Mouse (Mus musculus): ENCODE results near the gene Gm10260. TPM values are rescaled to one million over a fixed set of nuclear protein-coding genes. Genes with fewer than 3 reads are reported as not detected.

Gene Gm10260
- 2.1 and 2.6 TPM in 2 replicates for polyA plus RNA-seq (2016; fragmentation: Nextera tagmentation; extraction: Ambion mirVana)

DNA sequence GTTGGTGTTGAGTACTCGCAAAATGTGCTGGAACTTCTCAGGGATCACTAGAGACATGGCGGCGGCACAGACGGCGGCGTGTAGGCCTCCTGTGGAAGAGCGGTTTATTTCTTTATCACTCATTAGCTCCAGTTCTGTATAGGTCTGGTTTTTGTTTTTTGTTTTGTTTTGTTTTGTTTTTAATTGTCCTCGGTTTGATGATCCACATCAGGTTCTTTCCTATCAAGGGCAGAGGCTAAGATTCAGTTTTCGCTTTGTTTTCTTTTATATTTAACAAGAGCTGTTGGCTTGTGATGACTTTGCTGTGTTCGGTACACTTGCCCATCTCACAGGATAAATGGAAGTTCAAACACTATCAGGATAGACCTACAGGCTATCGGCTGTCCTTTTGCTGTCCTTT, at the start of gene Gm10260:
TSS of gene Gm10260 (minus strand) at position 101 of the 400 bp plus-strand sequence.
- 95% methylated on average over 11 of the region's 11 CpGs for WGBS
- no peak within 1 kb of the TSS for H3K4me2 ChIP-seq (replicated peaks)
- H3K4me3 ChIP-seq = no peak within 1 kb of the TSS
- H3K27me3 ChIP-seq = no peaks in the 10 kb centered on the region
- H3K27ac ChIP-seq (replicated peaks) = no peak within 1 kb of the TSS
- peaks cover 22% of the 10 kb centered on the region for H3K4me1 ChIP-seq
- H3K9ac ChIP-seq (replicated peaks) = no peak within 1 kb of the TSS
- no peak for ATAC-seq (ENCODE audit: low FRiP score, low read depth)
- H3K36me3 ChIP-seq = no peaks in the 10 kb centered on the region
- H3K9me3 ChIP-seq = no peaks in the 10 kb centered on the region

DNA sequence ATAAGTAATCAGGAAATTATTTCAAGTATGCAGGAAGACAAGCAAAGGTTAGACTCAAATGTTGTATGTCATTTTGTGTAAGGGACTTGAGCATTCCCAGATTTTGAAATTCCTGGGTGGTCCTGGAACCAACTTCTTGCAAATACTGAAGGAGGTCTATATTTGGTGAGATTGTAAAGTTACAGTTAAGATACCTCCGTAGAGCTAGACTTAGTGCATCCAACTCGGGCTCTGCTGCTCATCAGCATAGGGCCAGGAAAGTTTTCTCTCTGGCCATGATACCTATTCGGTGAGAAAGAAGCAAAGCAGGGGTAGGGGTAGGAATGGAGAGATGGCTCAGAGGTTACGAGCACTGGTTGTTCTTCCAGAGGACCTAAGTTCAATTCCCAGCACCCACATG, 49.4 kb upstream of the Gm10260 start:
- Histone ChIP-seq H3K36me3 (no peaks in the 10 kb centered on the region), H3K27ac (replicated peaks) (no peak overlapping the region), H3K4me1 (no peaks in the 10 kb centered on the region), H3K4me3 (no peak overlapping the region), H3K9ac (replicated peaks) (no peak overlapping the region), H3K9me3 (no peaks in the 10 kb centered on the region), H3K4me2 (replicated peaks) (no peak overlapping the region), H3K27me3 (no peaks in the 10 kb centered on the region)
- ATAC-seq (ENCODE audit: low FRiP score, low read depth) = no peak
- whole genome bisulfite sequencing = 93% methylated on average over 4 of the region's 4 CpGs

DNA sequence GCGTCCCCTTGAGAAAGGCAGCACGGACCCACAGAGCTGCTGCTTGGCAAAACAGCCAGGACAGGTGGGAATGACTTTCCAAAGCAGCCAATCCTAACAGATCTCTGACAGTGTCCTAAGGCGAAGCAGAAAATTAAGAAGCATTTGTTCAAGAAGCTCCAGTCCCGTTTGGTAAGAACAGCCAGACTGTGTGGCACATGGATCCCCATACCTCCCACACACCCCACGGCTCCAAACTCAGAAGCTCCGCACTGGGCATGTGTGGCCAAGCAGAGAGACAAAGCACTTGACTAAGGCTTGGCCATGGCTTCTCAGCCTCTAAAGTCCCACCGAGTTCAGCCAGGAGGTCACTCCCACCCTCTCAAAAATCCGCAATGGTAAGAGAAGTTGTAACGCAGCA, 45.5 kb upstream of the Gm10260 start:
- H3K4me1 ChIP-seq = peaks cover 2% of the 10 kb centered on the region; the same call in 1 of the 2 replicates
- ATAC-seq (ENCODE audit: low FRiP score, low read depth) = no peak
- H3K9ac ChIP-seq (replicated peaks) = no peak overlapping the region
- no peaks in the 10 kb centered on the region for H3K27me3 ChIP-seq
- no peak overlapping the region for H3K27ac ChIP-seq (replicated peaks)
- no peak overlapping the region for H3K4me2 ChIP-seq (replicated peaks)
- WGBS = 86% methylated on average over 9 of the region's 9 CpGs
- no peaks in the 10 kb centered on the region for H3K36me3 ChIP-seq
- no peak overlapping the region for H3K4me3 ChIP-seq
- no peaks in the 10 kb centered on the region for H3K9me3 ChIP-seq

GRCm38 (mm10) chr13:97802386-97802785, 42.0 kb upstream of the Gm10260 start:
- H3K4me2 ChIP-seq (replicated peaks) = no peak overlapping the region
- H3K9me3 ChIP-seq = no peaks in the 10 kb centered on the region
- WGBS = 41% methylated on average over 4 of the region's 4 CpGs
- no peak overlapping the region for H3K4me3 ChIP-seq
- H3K4me1 ChIP-seq = peaks cover 28% of the 10 kb centered on the region
- ATAC-seq (ENCODE audit: low FRiP score, low read depth) = no peak
- no peaks in the 10 kb centered on the region for H3K36me3 ChIP-seq
- no peaks in the 10 kb centered on the region for H3K27me3 ChIP-seq
- no peak overlapping the region for H3K9ac ChIP-seq (replicated peaks)
- H3K27ac ChIP-seq (replicated peaks) = no peak overlapping the region

DNA sequence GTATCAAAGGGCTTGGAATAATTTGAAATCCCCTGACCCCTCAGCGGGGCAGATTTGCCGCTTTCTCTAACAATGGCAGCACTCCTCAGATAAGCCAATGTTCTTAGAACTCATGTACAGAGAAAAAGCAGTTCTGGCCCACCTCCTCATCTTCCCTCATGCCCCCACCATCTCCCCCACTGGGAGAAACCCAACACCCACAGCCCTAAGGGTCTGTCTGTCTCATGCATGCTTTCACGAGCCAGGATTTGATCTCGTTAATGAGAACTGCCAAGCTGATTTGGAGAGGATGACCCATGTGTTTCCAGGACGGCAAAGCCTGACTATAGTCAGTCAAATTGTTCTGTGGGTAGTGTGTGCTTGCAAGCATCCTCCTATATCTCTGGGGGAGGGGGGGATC, 37.0 kb upstream of the Gm10260 start:
- H3K36me3 ChIP-seq = no peaks in the 10 kb centered on the region
- H3K27me3 ChIP-seq = no peaks in the 10 kb centered on the region
- no peak overlapping the region for H3K4me3 ChIP-seq
- peak overlapping the region; percentile 72 for H3K27ac ChIP-seq (replicated peaks)
- peak; percentile 79 for ATAC-seq (ENCODE audit: low FRiP score, low read depth)
- H3K9me3 ChIP-seq = no peaks in the 10 kb centered on the region
- peaks cover 43% of the 10 kb centered on the region for H3K4me1 ChIP-seq
- 2% methylated on average over 5 of the region's 5 CpGs for WGBS
- no peak overlapping the region for H3K4me2 ChIP-seq (replicated peaks)
- no peak overlapping the region for H3K9ac ChIP-seq (replicated peaks)

DNA sequence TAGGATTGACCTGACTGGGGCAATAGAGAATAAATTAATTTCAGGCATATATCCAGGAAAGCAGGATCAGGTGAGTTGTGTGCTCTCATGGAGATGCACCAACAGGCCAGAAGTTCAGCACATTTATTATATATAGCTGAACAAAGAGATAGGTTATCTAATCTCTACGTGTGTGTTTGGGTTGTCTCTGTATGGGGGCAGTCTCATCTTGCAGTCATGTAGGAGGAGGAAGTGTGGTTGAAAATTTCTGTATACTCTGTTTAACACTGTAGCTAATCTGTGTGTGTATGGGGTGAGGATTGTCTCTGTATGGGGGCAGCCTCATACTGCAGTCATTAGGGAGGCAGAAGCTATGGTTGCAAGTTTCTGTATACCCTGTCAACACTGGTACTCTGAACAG, 34.3 kb upstream of the Gm10260 start:
- ATAC-seq (ENCODE audit: low FRiP score, low read depth) = no peak
- no peak overlapping the region for H3K4me2 ChIP-seq (replicated peaks)
- H3K9me3 ChIP-seq = no peaks in the 10 kb centered on the region
- no peaks in the 10 kb centered on the region for H3K36me3 ChIP-seq
- no peak overlapping the region for H3K27ac ChIP-seq (replicated peaks)
- H3K4me3 ChIP-seq = no peak overlapping the region
- H3K9ac ChIP-seq (replicated peaks) = no peak overlapping the region
- peaks cover 37% of the 10 kb centered on the region for H3K4me1 ChIP-seq
- no peaks in the 10 kb centered on the region for H3K27me3 ChIP-seq
- WGBS = 76% methylated on average over 1 of the region's 1 CpGs

GRCm38 (mm10) chr13:97793932-97794331, 33.5 kb upstream of the Gm10260 start:
- 59% methylated on average over 1 of the region's 1 CpGs for WGBS
- no peak overlapping the region for H3K4me3 ChIP-seq

GRCm38 (mm10) chr13:97791664-97792063, 31.2 kb upstream of the Gm10260 start:
- no peak overlapping the region for H3K9ac ChIP-seq (replicated peaks)
- no peak overlapping the region for H3K4me2 ChIP-seq (replicated peaks)
- 73% methylated on average over 6 of the region's 6 CpGs for WGBS
- no peak overlapping the region for H3K4me3 ChIP-seq
- peaks cover 13% of the 10 kb centered on the region for H3K4me1 ChIP-seq
- ATAC-seq (ENCODE audit: low FRiP score, low read depth) = no peak
- no peak overlapping the region for H3K27ac ChIP-seq (replicated peaks)
- H3K27me3 ChIP-seq = no peaks in the 10 kb centered on the region
- H3K9me3 ChIP-seq = no peaks in the 10 kb centered on the region
- no peaks in the 10 kb centered on the region for H3K36me3 ChIP-seq

More at GRCm38 (mm10) chr13:97793932-97794331, 33.5 kb upstream of the Gm10260 start:
- H3K9ac ChIP-seq (replicated peaks) = no peak overlapping the region
- H3K27ac ChIP-seq (replicated peaks) = no peak overlapping the region
- ATAC-seq (ENCODE audit: low FRiP score, low read depth) = no peak
- no peaks in the 10 kb centered on the region for H3K27me3 ChIP-seq
- H3K9me3 ChIP-seq = no peaks in the 10 kb centered on the region
- peaks cover 35% of the 10 kb centered on the region for H3K4me1 ChIP-seq
- H3K36me3 ChIP-seq = no peaks in the 10 kb centered on the region
- H3K4me2 ChIP-seq (replicated peaks) = no peak overlapping the region

- Histone ChIP-seq H3K9ac (replicated peaks) (no peak overlapping the region), H3K4me2 (replicated peaks) (no peak overlapping the region), H3K4me1 (peaks cover 13% of the 10 kb centered on the region), H3K9me3 (no peaks in the 10 kb centered on the region), H3K27ac (replicated peaks) (no peak overlapping the region), H3K27me3 (no peaks in the 10 kb centered on the region), H3K4me3 (no peak overlapping the region), H3K36me3 (no peaks in the 10 kb centered on the region)
- WGBS = 83% methylated on average over 12 of the region's 12 CpGs
- no peak for ATAC-seq (ENCODE audit: low FRiP score, low read depth)
These were observed 29.5 kb upstream of the Gm10260 start for GRCm38 (mm10) chr13:97789782-97790450.

DNA sequence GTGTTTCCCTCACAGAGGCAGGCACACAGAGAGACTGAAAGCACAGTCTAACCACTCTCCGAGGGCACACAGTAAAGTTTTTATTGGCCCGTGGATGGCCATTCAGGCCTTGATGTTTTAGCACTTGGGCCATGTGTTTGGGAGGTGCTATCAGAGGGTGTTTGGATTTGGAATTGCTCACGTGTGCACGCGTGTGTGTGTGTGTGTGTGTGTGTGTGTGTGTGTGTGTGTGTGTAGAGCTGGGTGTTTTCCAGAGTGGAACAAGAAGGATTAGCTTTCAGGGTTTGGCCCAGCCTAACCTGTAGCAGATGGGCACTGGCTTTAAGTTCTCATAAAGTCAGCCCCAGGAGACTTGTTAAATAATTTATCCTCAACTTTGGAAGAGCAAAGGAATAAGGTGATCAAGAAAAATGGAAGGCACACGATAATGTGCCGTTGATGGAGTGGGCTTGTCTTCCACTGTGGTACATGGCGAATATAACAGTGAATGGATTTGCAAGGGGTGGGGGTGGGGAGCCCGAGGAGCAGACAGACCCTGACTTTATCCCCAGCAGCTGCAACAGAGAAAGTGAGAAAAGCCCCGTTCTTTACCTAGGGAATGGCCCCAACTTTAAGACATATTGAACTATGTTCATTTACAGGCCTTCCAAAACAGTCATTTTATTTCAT, 24.9 kb upstream of the Gm10260 start:
- Histone ChIP-seq H3K9me3 (no peaks in the 10 kb centered on the region), H3K36me3 (no peaks in the 10 kb centered on the region), H3K4me1 (peaks cover 11% of the 10 kb centered on the region; the same call in 1 of the 2 replicates), H3K4me3 (no peak overlapping the region), H3K27me3 (peaks cover 6% of the 10 kb centered on the region; the same call in 1 of the 2 replicates), H3K4me2 (replicated peaks) (no peak overlapping the region), H3K27ac (replicated peaks) (no peak overlapping the region; the same call in 1 of the 2 replicates), H3K9ac (replicated peaks) (no peak overlapping the region)
- no peak for ATAC-seq (ENCODE audit: low FRiP score, low read depth)
- 58% methylated on average over 10 of the region's 10 CpGs for WGBS

DNA sequence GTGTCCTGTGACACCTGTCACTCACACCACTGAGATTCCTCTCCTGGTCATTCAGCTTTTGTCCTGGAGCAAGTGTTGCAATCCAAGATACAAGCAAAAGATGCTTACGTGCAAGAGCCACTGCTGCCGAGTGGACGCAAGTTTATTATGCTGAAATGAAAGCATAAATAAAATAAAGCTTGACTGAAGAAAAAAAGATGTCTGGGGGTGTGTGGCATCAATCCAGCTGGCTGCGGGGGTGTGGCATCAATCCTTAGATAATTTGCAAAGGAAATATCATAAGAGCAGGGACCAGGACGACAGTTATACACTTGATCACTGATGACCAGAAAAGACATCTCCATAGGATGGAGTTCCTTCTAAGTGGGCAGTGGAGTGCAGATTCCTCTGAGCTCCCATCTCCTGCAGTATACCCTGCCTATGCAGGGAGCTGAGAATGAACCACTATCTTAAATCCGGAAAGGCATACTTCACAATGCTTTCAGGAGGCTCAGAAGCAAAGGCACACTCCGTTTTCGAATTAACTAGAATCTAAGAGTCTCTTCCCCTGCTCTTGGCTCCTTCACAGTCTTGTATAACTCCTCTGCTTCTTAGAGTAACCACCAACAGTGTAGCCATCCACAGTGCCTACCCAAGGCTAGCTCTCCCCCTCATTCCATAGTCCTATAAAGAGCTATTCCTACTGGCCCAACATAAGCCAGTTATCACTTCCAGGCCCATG, 23.2 kb upstream of the Gm10260 start:
- Histone ChIP-seq H3K4me3 (no peak overlapping the region), H3K4me2 (replicated peaks) (no peak overlapping the region), H3K9me3 (no peaks in the 10 kb centered on the region), H3K27me3 (peaks cover 6% of the 10 kb centered on the region), H3K4me1 (peaks cover 11% of the 10 kb centered on the region; the same call in 1 of the 2 replicates), H3K36me3 (no peaks in the 10 kb centered on the region), H3K27ac (replicated peaks) (no peak overlapping the region), H3K9ac (replicated peaks) (no peak overlapping the region)
- no peak for ATAC-seq (ENCODE audit: low FRiP score, low read depth)
- 90% methylated on average over 8 of the region's 8 CpGs for WGBS

- Histone ChIP-seq H3K4me2 (replicated peaks) (no peak overlapping the region), H3K9ac (replicated peaks) (no peak overlapping the region), H3K4me3 (no peak overlapping the region), H3K27ac (replicated peaks) (no peak overlapping the region), H3K4me1 (peaks cover 11% of the 10 kb centered on the region; the same call in 1 of the 2 replicates), H3K36me3 (no peaks in the 10 kb centered on the region), H3K27me3 (peaks cover 6% of the 10 kb centered on the region), H3K9me3 (no peaks in the 10 kb centered on the region)
- WGBS = 47% methylated on average over 7 of the region's 7 CpGs
- ATAC-seq (ENCODE audit: low FRiP score, low read depth) = no peak
These were observed 21.6 kb upstream of the Gm10260 start for GRCm38 (mm10) chr13:97782063-97782462.

All from midbrain, embryonic 12.5 days (tissue).